Mouse (Mus musculus) retina, postnatal 1 day (tissue): ENCODE measurements around the gene Naglu.

ENCODE experiments used
- DNase-seq: peaks from one replicate; pipeline ENCODE4 v3.0.0-alpha.2; 2012

Gene Naglu

DNA sequence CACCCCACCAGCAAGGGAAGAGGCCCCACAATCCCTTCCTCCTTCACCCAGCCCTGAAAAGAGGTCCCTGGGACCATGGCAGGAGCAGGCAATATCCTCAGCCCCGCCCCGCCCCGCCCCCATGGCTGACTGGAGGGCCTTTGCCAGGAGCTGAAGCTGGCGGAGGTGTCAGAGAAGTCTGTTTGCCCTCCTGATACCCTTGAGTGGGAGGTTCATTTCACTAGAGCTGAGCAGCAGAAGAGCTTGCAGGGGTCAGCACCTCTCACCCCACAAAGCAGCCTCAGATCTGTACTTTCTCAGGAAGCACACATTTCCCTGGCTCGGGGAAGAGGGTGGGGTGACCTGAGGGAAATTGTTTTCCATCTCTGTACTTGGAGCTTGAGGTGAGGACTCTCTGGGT is 11.1 kb upstream of the Naglu start:
- DNase-seq: no peak

DNA sequence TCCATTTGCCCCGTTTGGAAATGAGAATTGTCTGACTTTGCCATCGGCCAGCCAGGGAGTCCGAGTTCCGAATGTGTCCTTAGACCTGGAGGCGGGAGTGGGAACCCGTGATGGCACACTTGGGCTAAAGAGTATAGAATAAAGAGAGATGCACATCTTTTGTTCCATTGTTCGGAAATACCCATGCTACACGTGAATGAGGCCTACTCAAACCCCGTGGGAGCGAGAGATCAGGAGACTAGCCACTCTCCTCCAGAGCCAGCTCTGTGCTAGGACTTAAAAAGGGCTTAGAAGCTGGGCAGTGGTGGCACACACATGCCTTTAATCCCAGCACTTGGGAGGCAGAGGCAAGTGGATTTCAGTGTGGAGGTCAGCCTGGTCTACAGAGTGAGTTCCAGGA is 10.3 kb upstream of the Naglu start:
- DNase-seq: no peak

DNA sequence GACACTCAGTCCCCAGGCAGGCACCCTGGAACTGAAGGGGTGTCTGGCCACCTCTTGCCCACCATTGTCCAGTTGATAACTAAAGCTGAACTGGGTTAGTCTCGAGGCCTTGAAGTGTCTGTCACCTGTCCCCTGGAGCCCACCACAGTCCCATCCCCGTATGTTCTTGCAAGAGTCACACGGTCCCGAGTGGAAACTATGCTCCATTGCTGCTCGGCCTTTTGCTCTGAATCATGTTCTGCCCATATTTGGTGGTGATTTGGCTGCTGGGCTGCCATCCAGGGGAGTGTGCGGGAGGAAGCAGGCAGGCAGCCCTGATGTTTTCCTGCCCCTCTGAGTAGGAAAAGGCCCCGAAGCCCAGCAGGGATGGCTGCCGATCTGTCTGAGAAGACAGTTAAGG is 9.7 kb upstream of the Naglu start:
- DNase-seq: no peak

DNA sequence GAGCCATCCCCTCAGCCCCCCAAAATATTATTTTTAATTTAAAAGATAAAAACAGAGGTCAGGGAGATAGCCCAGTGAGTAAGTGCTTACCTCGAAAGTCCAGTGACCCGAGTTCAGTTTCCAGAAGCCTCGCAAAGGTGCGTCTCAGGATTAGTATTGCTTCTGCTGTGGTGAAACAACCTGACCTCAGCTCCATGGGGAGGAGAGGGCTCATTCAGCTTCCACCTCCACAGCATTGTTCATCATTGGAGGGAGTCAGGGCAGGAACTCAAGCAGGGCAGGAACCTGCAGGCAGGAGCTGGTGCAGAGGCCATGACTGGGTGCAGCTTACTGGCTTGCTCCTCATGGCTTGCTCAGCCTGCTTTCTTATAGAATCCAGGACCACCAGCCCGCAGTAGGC is 8.8 kb upstream of the Naglu start:
- DNase-seq: no peak

DNA sequence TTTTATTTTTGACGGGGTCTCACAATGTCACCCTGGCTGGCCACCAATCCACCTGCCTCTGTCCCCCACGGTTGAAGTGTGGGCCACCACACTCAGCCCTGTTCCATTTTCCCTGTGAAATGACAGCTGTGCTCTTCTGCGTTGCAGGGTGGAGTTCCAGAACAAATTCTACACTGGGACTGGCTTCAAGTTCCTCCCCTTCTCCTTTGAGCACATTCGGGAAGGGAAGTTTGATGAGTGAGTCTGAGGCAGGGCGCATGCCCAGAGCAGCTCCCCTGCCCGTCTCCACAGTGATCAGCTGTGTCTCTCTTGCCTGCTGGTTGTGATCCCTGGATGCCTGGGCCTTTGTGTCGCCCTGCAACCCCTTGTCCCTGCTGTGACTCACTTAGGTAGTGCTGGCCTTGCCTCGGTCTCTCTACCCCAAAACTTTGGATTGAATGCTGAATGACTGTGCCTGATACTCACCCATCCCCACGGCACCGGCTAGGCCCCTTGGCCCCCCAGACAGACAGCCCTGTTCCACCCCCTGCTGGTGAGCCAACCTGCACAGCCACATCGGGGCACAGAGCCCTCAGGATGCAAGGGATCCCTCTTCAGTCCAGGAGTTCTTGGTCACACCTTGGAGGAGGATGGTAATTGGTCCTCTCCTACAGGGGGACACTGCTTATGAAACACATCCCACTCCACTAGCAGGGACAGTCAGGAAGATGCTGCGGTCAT is 7.5 kb upstream of the Naglu start:
- DNase-seq: no peak

DNA sequence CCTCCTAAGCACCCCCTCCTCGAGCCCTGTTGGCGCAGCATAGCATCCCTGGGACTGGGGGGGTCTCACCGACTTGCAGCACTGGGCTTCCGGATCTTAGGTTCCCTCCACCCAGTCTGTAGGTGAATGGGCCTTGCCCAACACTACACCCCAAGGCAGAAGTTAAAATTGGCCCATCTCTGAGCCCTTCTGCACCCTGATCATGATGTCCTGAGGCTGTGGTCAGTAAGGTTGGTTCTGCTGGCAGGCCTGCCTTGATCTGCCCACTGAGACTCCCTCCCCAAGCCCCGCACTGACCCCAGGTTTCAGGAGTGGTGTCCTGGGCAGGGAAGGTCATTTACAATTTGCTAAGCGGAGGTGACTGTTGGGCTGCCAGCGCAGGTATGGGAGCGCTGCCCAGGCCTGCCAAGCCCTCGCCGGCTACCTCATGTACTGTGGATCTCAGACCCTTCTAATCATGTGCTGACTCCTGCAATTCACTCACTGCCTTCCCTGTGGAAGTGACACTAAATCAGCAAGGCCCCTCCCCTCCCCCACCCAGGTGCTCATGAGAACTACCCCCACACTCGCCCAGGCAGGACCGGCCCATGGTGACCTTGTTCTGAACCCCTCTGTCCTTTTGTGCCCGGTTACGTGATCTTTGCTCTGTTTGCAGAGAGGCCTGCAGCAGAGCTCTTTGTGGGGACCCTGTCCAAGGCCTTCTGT is 6.7 kb upstream of the Naglu start:
- DNase-seq: no peak

DNA sequence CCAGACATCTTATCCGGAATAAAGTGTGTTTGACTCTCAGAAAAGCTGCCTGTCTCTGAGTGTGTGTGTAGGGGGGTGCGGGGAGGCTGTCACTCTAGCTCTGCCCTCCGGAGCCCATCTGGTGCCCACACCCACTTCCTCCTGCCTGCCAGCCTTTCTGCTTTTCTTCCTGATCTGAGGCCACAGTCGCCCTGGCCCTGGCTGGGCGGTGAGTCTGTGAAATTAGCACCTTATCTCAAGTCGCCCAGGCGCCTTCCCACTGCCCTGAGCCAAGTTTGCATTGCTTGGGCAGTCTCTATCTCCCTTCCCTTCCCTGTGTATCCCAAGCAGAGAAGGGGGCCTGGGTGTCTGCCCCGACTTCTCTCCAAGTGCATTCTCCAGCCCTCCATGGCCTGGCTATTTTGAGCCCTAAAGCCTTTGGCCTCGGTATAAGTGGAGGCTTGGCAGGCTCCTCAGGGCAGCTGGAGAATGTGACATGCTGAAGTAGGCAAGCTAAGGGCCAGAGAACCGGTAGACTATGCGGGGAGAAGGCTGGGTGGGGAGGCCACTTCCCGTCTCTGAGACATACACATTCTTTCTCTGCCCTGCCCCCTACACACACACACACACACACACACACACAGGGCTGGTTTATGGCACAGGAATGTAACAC is 6.0 kb upstream of the Naglu start:
- DNase-seq: no peak

DNA sequence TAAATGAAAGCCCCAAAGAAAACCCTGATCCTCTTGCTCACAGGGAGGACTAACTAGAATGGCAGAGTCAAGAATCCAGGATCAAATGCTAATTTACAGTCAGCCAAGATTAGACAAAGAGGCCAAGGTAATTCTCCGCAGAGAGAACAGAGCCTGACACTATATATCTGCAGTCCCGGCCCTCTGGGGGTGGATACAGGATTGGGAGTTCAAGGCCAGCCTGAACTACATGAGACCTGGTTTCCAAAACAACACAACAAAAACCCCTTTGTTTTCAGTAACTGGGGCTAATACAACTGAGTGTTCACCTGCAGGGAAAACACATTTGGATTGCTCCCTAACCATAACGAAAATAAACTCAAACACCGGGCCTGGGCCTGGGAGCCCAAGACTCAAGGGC is 5.3 kb upstream of the Naglu start:
- no peak for DNase-seq

DNA sequence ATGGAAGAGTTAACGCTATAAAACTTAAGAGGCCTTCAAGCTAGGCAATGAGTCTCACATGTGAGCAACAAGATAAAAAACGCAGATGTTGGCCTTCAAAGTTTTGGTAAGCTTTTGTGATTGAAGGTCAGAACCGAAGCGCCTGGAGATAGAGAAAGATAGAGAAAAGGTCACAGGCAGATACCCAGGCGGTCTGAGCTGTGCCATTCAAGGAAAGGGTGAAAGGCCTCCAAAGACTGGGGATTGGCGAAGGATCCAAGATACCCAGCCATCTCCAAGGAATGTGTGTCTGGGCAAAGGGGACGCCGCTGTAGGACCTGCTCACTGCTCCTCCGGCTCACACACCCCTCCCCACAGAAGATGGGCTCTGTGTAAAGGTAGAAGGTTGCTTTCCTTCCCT is 4.8 kb upstream of the Naglu start:
- no peak for DNase-seq

DNA sequence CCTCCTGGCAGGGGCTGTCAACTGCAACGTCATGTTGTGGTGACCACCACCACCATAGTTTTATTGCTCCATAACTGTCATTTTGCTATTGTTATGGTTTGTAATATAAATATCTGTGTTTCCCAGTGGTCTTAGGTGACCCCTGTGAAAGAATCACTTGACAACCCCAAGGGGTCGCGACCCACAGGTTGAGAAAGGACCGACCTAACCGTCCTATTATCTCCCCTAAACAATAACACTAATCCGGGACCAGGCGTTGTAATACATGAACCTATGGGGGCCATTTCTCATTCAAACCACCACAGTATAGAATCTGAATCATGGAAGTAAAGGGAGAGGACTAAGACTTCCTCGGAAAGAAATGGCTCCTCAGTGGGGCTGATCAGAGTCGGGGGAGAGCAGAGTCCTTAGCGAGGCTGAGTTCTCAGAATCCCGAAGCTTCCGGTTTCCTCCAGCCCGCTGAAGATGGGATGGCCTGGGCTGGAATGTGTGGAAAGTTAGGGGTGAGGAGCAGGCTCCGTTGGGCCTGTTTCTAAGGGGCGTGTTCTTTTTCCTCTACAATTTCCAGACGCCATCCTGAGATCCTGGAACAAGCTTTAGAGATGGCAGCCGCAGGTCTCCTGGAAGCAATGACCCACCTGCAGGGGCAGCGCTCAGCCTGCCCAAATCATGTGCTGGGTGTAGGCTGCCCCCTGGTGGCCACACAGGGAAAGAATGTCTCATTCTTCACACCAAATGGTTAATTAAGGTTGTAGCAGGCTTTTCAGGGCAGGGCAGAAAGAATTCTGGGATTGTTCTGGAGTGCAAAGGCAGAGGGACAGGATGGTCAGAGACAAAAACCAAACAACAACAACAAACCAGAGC is 3.0 kb upstream of the Naglu start:
- peak; percentile 90 for DNase-seq

DNA sequence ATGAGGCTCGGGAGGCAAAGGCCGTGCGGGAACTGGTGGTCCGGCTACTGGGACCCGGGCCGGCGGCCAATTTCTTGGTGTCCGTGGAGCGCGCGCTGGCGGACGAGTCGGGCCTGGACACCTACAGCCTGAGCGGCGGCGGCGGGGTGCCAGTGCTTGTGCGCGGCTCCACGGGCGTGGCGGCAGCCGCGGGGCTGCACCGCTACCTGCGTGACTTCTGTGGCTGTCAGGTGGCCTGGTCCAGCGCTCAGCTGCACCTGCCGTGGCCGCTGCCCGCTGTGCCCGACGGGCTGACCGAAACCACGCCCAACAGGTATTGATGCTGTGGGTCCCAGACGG is 346 bp downstream of the Naglu start:
- no peak for DNase-seq

DNA sequence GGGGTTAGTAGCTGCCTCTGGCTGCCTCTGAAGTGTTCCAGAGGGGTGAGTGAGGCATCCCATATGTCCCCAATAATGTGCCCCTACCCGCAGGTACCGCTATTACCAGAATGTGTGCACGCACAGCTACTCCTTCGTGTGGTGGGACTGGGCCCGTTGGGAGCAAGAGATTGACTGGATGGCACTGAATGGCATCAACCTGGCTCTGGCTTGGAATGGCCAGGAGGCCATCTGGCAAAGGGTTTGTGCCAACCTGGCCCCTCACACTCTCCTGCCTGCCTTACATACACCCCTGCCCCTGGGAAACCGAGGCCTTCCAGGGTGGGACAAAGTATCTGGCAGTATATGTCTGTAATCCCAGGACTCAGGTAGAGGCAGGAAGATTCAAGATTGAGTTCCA is 1.2 kb downstream of the Naglu start:
- no peak for DNase-seq

DNA sequence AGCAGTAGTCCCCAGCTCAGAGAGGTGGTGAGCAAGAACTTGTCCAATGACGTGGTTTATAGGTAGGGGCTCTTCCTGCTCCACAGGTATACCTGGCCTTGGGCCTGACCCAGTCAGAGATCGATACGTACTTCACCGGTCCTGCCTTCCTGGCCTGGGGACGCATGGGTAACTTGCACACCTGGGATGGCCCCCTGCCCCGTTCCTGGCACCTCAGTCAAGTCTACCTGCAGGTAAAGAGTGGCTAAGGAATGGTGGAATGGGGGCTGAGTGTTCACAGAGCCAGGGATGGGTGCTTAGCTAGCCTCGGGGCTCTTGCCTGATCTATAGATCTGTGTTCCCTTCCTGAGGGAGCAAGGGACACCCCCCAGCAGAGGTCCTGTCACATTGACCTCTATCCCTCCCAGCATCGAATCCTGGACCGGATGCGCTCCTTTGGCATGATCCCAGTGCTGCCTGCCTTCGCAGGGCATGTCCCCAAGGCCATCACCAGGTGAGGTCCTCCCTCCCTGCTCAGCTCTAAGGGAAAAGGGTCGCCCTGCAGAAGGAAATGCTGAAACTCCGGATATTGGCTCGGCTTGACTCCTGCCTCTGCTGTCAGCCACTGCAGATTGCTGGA is 2.1 kb downstream of the Naglu start:
- no peak for DNase-seq

DNA sequence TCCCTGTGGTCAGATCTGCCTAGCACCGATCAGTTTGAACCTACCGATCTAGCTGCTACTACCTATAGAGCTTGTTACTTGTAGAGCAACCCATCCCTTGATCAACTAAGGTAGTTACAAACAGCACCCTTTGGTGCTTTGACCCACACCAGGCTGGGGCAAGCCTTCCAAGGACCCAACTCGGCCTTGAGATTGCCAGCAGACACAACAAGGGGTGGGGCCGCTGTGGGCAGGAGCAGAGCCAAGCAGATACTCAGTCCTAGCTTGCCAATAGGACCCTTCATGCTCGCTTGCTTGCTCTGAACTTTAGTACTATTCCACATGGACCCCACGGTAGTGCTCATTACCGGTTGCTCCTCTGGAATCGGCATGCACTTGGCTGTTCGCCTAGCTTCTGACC is 8.3 kb downstream of the Naglu start, which contains the start of gene Hsd17b1:
Hsd17b1 (plus strand) TSS at position 291 of the 400 bp plus-strand sequence.
- DNase-seq: no peak

DNA sequence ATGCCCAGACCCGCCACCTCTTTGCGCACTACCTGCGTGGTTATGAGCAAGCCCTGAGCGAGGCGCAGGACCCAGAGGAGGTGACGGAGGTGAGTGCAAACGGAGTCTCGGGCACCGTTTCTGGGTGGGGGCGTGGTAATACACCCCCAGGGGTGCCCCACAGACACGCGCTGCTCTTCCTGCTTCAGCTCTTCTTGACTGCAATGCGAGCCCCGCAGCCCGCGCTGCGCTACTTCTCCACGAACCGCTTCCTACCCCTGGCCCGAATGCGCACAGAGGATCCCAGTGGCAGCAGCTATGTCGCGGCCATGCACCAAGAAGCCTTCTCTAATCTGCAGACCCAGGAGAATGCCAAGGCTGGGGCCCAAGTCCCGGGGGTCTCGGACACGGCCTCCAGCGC is 9.9 kb downstream of the Naglu start:
- DNase-seq: no peak

DNA sequence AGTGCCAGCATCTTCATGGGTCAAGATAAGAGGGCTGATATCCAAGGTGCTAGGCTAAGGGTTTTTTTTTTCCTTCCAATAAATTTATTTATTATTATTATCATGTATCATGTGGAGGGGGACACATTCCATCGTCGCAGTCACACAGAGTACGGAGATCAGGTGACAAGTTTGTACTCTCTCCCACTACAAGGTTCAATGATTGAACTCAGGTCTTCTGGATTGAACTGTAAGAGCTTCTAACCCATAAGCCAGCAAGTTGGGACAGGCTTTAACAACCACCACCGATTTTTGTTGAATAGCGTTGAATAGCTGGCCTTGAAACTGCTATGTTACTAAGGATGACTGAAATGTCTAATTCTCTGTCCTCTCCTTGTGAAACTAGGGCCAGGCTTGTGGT is 10.6 kb downstream of the Naglu start:
- no peak for DNase-seq

DNA sequence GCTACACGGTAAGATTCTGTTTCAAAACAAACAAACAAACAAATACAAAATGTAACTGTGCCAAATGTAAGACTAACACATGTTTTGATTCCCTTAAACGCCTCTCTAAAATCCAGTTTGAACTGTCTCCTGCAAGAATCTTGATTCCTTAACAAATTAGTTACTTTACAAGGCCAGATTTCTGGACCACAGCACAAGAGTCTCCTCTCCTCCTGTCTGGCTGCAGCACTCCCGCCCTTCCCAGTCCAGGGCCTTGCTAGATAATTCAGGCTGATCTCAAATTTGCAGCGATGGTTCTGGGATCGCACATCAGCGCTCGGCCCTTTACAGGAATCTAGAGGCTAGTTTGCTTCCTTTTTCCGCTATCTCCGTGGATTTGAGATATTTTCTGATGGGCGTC is 11.8 kb downstream of the Naglu start:
- no peak for DNase-seq

DNA sequence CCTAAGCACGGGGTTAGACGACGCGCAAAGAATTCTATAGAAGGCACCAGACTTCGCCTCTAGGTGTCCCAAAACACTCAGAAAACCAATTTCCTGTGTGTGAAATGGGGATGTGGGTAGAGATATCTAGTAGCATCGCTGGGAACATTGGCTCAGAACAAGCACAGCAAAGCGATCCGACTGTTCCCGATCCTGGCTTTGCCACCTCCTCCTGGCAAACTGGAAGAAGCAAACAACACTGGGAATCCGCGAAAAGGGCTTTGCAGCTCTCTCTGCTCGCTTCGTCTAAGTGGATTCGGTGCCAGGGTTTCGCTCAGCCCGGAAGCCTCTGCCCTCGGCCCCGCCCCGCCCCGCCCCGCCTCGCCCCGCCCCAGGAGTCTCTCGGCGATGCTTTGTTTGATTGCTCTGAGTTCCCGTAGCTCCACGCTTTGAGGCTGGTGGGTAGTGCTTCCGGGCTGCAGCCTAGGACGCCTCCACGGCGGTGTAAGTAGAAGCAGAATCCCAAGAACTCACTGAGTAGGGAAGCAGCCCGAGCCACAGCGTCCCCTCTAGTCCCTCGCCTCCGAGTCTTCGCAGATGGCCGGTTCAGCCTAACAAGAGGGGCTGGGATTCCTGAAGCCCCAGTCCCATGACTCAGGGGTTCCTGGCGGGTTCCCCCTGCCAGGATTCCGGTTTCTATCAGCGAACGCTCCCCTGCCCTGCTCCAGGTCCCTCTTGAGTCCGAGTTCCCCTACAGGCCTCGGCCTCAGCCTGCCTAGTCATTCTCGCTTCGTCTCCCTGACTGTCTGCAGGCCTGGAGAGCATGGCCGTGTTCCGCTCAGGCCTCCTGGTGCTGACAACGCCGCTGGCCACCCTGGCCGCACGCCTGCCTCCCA is 12.6 kb downstream of the Naglu start, which contains the start of gene Coasy:
Coasy (plus strand) TSS at position 358 of the 875 bp plus-strand sequence.
- peak; percentile 96 for DNase-seq

DNA sequence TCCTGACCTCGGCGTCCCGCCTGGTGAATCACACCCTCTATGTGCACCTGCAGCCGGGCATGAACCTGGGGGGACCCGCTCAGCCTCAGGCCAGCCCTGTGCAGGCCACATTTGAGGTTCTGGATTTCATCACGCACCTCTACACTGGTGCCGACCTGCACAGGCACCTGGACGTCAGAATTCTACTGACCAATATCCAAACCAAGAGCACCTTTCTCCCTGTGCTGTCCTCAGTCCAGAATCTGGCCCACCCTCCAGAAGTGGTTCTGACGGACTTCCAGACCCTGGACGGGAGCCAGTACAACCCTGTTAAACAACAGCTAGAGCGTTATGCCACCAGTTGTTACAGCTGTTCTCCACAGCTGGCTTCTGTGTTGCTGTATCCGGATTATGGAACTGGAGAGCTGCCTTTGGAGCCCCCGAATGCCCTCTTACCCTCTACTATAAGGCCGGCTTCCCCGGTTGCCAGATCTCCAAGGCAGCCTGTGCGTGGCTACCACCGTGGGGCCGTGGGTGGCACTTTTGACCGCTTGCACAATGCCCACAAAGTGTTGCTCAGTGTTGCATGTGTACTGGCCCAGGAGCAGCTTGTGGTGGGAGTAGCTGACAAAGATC is 13.4 kb downstream of the Naglu start:
- no peak for DNase-seq

DNA sequence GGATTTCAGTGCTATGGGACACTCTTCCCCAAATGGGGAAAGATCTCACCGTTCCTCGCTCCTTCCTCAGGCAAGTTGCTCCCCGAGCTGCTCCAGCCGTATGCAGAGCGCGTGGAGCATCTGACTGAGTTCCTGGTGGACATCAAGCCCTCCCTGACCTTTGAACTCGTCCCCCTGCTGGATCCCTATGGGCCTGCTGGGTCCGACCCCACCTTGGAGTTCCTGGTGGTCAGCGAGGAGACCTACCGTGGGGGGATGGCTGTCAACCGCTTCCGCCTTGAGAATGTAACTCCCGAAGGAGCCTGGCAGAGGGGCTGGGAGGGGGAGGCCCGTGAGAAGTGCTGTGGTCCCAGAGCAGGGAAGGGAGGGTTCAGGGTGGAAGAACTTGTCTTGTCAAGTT is 14.4 kb downstream of the Naglu start:
- DNase-seq: no peak

DNA sequence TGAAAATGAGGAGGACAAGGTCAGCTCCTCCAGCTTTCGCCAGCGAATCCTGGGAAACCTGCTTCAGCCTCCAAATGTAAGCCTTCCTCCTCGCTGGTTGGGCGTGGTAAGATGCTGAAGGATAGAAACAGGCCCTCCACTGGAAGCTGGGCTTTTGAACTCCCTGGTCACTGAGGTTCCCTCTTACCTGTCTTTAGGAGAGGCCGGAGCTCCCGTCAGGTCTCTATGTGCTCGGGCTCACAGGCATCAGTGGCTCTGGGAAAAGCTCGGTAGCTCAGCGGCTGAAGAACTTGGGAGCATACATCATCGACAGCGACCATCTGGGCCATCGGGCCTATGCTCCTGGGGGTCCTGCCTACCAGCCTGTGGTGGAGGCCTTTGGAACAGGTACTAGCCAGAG is 15.0 kb downstream of the Naglu start:
- no peak for DNase-seq
